Mouse (Mus musculus): ENCODE data around the gene Ypel2.

The Ypel2 gene

DNA sequence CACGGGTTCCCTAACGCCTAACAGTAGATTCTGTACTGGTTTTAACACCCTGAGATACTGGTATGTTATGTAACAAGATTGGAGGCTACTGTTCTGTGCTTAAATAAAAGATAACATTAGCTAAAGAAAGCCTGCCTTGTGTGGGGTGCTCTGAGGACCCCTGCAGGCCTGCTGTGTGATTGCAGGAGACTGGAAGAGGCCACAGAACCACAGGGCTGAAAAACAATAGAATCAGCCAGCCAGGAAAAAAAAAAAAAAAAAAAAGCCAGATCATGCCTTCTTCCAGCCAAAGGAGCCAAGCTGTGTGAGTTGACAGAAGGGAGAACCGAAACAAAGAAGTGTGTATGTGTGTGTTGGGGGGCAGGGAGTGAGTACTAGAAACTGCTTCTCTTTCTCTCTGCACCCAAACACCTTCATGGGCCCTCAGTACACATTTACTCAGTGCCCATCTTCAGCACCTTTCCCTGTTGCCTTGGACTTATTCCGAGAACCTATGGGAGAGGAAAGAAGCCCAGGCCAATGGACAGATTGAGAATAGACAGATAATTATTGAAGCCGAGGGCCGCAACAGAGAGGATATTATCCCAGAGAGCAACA lies 2.2 kb upstream of the Ypel2 start:
- DNase-seq (ENCODE audit: low read depth, low spot score), result peak; percentile 89

DNA sequence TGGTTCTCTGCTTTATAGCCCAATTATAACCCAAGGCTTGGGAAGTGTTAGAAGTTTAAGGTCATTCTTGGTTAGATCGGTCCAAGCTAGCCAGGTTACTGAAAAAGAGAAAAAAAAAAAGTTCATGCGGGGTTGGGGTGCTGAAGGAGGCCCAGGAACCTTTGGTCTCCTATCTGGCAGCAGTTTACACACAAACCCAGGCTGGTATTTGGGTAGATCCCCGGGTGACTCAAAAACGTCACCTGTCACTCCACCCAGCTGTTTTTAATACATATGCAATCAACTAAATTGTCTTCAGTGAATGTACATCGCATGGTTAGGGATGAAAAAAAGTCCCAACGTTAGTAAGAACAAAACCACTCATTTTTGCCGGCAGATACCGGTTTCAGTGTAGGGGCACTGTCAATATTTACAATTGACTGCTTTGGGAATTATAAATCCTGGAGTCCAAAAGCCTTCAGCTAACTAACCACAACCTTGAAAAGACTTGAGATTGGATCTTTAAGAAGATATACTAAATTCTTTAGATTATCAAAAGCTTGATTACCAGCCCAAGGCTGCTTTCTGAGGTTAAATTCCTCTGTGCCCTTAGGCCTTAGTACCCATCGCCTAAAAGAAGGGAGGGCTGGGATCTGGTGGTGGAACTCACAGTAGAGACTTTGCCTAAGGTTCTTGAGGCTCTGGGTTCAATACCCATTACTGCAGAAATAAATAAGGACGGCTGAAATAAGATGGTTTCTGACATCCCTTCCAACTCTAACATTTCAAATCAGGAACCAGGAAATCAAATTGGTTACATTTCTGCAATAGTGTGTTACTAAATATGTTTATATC lies 1.5 kb upstream of the Ypel2 start:
- peak; percentile 71 for DNase-seq (ENCODE audit: low read depth, low spot score)

DNA sequence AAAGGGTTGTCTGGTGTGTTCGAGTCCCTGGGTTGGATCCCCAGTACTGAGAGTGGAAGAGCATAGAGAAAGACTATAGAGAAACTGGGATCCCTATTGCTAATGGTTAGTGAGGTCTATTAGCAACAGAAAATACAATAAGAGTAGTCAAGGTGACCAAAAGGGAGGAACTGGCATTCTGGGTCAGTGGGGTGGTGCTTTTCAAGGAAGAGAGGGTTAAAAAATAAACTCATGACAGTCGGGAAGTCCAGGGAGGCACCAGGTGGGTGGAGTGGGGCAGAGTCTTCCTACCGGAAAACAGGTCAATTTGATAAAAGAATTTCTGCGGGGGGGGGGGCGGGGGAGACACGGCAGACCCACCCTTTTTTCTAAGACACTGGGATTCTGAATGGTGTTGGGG lies 823 bp upstream of the Ypel2 start:
- DNase-seq (ENCODE audit: low read depth, low spot score), result peak; percentile 27

DNA sequence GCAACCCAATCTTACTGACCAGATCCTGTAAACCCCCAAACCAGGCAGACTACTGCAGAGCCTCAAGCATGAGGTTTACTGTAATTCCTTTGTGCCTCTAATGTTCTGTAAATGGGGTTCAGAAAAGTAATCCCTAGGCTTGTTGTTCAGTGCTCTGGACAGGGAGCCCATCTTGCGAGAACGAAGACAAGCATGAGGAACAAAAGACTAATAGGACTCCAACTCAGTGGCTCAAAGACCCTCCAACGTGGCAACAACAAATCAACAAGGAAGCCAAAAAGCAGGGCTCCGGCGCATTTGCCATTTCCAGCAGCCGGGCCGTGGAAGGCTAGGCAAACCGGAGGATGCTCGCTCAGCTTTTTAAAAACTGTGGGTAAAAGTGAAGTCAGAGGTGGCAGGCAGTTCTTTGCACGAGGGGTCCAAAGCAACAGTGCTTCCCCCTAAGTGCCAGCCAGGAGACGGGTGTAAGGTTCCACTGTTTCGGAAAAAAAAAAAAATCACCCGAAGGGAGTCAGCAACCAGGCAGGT lies 982 bp downstream of the Ypel2 start:
- no peak for DNase-seq (ENCODE audit: low read depth, low spot score)

DNA sequence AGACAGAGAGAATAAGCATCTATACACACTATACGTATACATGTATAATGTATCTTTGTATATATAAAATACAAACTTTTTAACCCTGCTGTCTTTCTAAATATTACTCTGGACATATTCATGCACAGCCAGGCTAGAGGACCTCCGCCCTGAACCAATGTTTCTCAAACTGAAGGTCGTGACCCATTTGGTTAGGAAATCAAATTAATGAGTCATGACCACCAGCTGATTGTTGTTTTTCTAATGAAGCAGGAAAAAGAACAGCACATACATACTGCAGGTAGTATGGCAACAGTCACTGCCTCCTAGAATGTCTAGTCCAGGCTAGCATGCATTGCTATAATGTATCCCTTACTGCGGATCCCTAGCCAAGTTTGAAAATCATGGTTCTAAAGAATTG lies 2.3 kb downstream of the Ypel2 start:
- no peak for DNase-seq (ENCODE audit: low read depth, low spot score)

DNA sequence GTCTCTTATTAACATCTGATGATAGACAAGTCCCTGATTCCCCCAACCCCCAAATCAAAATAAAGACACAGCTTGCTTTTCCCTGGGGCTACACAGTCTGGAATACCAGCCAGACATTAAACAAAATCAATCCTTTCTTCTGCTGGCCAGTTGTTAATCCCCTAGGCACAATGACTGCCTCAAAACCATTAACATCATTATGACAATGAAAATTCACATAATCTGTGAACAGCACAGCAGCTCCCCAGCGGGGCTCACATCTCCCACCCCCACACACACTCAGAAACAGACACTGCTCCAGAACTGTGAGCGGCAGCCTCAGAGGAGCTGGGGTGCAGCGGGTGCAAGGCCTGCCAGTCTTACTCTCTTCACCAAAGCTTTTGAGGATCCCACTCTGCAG lies 3.2 kb downstream of the Ypel2 start:
- no peak for DNase-seq (ENCODE audit: low read depth, low spot score)

DNA sequence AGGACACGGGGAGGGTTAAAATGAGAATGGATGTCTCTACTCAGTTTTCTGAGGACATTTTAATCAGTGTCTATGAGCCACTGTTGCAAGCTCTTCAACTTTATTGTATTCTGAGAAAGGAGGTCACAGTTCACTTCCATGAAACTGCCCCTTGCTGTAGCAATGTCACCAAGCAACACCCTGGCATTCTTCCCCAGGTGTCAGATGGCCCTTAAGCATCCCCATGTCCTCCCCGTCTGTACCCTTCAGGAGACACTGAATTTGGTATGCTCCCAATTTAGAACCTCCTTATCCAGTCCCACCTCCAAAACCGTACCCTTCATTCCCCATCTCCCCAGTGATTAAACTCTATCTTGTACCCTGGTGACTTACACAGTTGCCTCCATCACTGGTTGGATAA lies 8.5 kb downstream of the Ypel2 start:
- DNase-seq (ENCODE audit: low read depth, low spot score), result no peak

DNA sequence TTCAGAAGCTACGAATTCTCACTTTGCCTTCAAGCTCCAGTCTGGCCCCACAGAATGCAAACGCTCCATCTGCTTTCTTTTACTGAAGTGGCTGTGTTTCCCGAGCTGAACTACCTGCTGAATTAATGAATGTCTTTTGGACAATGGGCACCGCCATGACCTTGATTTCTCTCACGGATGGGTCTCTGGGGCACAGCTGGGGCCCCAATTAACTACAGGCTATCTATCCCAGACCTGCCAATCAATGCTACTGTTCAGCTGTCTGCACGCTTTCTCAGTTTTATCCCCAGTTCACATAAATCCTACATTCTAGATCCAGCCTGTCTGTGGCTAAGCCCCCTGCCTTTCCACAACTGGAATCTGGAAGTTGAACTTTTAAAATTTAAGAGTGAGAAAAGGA lies 10.5 kb downstream of the Ypel2 start:
- DNase-seq (ENCODE audit: low read depth, low spot score), result no peak

DNA sequence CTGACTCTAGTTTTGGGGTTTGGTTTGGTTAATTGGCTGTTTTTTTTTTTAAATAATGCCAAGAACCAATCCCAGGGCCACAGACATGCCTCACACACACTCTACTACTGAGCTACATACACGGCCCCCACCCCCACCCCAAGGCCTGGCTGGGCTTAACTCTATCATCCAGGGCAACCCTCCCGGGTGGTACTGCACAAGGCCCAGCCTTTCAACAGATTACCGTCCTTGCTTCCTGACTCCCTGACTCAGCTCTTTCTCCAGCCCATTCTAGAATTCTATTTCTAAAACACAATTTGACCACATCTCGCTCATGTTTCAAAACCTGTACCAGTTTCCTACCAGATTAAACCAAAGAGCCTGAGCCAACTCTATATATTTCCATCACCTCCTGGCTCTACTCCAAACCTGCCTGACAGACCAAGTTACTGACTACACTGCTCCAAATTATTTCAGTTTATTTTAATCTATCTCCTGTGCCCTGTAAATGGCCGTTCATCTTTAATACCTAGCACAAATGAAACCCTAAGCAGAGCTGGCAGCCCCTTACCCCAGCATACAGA lies 12.2 kb downstream of the Ypel2 start:
- no peak for DNase-seq (ENCODE audit: low read depth, low spot score)

DNA sequence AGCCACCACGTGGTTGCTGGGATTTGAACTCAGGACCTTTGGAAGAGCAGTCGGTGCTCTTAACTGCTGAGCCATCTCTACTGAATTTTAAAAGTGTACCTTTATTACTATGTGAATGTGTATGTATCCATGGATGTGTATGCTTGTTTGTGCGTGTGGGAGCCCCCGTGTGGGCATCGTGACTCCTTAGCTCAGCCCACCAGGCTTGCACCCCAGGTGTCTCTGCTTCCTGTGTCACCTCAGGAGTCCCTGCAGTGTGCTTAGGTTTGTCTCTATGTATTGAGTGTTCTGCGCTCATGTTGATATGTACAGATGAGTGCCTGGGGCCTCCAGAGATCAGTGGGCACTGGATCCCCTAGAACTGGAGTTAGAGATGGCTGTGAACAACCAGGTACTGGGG lies 13.0 kb downstream of the Ypel2 start:
- DNase-seq (ENCODE audit: low read depth, low spot score), result no peak

DNA sequence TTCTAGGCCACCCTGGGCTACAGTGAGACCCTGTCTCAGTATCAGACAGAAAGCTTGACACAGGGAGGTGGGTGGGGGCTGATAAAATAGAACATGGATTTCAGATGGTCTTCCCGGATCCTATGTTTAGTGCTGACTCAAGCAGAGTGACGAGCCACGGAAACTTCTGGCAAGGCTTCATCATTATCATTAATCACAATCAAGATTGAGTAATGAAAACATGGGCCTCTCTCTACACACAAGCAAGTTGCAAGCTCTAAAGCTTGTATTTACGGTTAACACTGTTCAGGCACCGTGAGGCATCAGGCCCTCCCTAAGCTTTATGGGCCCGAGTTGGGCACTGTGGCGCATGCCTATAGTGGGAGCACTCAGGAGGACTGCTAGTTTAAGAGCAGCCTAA lies 13.7 kb downstream of the Ypel2 start:
- DNase-seq (ENCODE audit: low read depth, low spot score), result no peak

DNA sequence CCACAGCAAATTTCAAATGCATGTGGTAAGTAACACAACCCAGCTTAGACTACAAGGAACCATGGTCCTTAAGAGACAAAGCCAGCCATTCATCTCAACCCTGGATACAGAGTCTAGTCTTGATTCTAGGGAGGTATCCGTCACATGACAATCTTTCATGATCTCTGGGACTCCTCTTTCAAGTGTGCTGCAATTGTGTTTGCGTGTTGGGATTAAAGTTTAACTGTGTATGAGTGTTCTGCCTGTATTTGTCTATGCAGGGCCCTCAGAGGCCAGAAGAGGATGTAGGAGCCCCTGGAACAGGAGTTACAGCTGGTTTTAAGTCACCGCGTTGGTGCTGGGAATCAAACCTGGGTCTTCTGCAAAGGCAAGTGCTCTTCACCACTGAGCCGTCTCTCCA lies 16.3 kb downstream of the Ypel2 start:
- DNase-seq (ENCODE audit: low read depth, low spot score), result no peak

DNA sequence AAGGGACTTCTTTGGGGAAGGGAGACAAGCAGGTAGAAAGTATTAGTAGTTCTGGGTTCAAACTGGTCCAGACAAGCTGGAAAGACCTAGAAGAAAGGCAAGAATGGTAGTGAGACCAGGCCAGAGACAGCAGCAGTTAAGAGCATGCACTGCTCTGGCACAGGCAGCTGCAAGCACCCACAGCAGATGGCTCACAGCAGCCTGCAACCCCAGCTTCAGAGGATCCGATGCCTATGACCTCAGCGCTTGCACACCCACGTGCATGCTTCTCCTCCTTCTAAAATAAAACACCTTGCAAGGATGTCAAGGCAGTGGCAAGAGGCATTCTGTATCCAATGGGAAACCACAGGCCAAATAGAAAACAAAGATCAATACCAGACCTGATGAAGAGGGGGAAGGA lies 19.1 kb downstream of the Ypel2 start:
- DNase-seq (ENCODE audit: low read depth, low spot score), result no peak

DNA sequence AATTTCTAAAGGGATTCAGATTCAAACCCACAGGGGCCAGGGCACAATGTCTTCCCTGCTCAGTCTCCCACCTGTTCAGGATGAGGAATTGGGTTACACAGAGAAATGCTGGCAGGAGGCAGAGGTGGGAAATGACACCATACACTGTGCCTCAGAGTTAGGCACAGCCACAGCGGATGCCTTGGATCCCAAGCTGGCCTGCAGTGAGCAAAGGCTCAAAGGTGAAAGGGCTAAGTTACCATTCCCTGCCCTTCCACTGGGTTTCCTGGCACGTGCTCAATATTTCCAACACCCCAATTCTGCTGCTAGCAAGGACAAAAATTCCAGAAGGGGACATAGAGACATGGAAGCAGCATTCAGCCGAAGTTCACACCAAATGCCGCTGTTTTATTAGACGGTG lies 20.3 kb downstream of the Ypel2 start:
- no peak for DNase-seq (ENCODE audit: low read depth, low spot score)

DNA sequence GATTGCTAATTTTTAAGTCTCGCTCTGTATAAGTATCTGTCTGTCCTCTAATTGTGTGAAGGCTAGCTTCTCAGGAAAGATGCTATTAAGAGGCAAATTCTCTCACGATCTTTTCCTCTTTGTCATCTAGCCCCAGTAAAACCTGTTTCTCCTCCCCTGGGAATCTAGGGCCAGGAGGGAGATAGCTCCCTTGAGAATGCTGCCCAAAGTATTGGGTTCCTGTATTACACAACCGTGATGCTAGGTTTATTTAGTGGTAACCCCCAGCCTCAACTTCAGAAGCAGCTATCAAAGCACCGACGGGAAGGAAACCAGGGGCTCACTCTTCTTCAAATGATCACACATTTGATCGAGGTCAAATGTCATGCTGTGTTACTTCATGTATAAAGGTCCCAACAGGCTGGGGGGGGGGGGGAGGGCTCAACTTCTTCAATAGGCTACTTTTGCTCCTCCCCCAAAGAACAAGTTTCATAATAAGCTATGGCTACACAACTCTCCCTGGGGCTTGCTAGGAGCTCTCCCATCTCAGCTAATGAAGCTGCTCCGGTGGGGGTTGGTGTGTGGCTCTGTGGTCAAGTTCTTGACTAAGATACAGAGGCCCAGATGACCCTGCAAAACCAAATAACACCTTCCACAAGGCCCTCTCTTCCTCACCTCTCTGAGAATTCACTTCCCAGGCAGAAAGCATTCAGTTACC lies 22.3 kb downstream of the Ypel2 start:
- DNase-seq (ENCODE audit: low read depth, low spot score), result no peak

DNA sequence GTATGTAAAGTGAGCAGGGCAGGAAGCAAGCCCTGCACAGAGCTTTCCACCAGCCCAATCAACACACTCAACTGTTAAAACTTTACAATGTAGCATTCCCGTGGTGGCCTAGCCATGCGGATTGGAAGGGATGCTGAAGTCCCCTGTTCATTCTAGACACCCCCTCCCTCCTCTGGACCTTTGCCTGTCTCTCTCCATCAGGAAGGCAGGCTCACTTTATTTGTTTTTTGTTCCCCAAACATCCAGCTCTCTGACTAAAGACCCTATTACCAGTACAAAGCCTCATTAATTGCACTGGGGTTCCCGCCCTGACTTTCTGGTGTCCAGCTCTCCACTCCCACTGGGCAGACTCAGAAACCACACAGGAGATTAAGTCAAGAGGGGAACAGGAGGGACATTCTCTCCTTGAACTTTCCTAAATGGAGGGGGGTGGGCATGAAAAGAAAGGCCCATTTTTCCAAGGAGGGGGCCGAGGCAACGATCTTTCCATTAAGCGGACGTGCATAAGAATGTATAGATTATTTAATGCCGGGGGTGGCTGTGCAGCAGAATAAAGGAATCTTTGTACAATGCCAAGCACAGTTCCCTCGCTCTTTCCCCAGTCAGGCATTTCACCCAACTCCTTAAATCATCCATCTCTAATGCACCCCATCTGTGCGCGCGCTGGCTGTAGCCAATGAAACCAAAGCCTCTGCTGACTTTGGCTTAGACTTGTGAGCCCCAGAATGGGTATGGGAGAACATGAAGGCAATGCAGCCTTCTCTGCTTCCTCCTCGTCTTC lies 24.3 kb downstream of the Ypel2 start:
- DNase-seq (ENCODE audit: low read depth, low spot score), result no peak

DNA sequence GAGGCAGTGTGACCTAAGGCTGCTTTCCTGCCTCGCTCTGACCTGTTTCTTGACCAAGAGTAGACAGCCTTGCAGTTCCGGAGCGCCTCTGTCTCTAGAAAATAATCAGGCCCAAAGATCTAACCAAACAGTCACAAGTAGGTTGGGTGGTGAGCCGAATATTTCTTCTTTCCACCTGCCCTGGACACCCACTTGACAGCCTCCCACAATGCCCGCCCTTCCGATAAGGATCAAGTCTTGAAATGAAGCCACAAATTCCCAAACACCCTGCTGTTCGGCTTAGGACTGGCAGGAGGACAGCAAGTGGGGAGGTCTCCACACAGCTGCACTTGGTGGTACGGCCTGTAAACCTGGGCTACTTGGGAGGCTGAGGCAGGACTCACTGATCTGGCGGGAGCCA lies 26.0 kb downstream of the Ypel2 start:
- DNase-seq (ENCODE audit: low read depth, low spot score), result no peak

DNA sequence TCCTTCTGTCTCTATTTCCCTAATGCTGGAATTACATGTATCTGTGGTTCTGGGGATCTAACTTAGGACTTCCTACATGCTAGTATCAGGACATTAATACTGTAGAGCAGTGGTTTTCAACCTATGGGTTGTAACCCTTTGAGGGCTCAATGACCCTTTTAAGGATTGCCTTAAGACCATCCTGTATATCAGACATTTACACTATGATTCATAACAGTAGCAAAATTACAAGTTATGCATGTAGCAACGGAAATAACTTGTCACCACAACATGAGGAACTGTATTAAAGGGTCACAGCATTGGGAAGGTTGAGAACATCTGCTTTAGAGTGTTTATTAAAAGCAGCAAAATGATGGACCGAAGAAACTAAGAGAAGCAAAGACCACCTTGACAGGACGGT lies 26.8 kb downstream of the Ypel2 start:
- DNase-seq (ENCODE audit: low read depth, low spot score), result peak; percentile 19

DNA sequence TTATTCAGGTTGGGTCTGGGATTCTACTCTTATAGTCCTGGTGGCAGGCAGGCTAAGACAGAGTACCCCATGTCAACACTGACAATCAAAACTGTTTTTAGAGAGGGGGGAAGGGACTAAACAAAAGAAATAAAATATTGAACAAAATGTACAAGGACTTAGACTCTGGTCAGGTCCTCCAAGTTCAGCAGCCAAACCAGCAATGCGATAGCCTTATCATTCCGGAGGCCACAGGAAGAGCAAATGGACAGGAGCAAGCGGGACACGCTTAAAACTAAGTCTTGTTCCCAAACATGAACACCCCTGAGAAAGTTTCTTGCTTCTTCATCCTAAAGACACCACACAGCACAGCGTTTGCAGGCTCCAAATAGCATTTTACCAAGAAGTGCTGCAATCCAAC lies 28.4 kb downstream of the Ypel2 start:
- no peak for DNase-seq (ENCODE audit: low read depth, low spot score)

DNA sequence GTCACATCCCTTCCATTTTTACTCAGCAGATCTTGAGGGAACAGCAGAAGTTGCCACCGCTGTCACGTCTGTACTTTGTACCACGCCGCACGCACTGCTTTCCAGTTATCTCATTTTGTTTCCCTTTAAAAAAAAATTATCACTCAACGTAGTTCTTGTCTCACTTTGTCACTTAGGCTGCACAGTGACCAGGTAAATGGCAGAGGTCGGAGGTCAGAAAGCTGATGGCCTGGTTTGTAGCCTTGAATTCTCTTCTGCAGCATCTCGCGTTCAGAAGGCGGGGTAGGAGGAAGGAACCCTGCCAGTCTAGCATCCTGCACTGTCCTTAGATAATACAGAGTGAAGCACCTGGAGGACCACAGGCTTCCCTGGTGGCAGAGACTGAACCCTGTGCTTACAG lies 29.8 kb downstream of the Ypel2 start:
- no peak for DNase-seq (ENCODE audit: low read depth, low spot score)

DNA sequence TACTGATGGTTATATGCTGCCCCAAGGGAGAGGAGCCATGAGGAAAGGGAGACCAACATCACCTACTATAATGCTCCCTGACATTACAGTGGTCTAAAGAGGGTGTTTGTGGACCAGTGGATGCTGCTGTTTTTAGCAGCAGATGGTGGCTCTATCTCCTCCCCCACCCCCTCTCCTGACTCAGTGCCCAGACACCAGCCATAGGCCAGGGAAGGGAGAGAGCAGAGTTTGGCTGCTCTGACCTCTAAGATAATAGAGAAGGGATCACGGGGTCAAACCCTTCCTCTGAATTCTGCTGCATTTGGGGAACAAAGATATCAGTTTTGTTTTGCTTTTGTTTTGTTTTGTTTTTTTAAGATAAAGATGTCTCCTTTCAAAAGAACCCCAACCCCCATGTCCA lies 30.5 kb downstream of the Ypel2 start:
- DNase-seq (ENCODE audit: low read depth, low spot score), result no peak

DNA sequence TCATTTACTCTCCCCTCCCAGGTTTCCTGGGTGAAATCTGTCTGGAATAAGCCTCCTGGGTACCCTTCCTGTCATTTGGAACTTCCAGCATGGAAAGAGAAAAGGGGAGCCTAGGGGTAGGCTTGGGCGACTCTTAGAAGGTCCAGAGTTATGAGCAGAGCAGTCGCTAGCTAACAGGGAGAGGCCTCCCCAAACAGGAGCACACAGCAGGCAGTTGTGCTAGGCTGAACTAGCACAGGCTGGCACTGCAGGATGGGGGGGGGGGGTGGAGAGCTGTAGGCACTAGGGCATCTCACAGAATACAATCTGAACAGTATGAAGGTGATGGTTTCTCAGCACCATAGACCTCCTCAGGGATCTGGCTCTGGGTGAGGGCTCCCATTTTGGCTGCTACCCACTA lies 31.1 kb downstream of the Ypel2 start:
- DNase-seq (ENCODE audit: low read depth, low spot score), result no peak

All from CD4-positive, CD25-positive, alpha-beta regulatory T cell, adult 2 months (primary cell).